Mouse (Mus musculus) kidney, adult 2 months (tissue): ENCODE data around the gene Uroc1.

Source experiments
- CTCF ChIP-seq: fragments of 200-500 bp; conservative IDR thresholded peaks from 2 replicates; pipeline ENCODE4 v1.5.1; 2011; ENCODE audit warnings: low read depth, mild to moderate bottlenecking, control low read depth, low read length, moderate library complexity, mixed read lengths; ENCODE audit not compliant: insufficient read depth, insufficient read length
- POLR2A ChIP-seq: fragments of 200-500 bp; IDR thresholded peaks from one replicate; pipeline ENCODE4 v1.6.1; 2011; ENCODE audit warnings: low read depth, low read length, control low read depth

DNA sequence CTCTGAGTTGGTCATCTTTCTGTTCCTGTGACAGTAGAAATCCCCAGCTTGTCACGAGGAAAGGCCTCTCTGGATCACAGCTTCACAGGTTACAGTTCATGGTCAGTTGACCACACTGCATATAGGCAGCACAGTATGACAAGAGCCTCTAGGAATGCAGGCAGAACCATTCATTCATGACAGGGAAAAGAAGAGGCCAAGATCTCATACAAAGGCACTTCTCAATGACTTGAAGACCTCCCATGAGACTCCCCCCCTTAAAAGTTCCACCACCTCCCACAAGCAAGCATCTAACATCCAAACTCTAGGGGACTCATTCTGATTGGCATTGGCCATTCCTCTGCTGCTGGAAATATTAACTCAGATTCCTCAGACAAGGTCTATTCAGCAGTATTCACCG lies 26.4 kb downstream of the Uroc1 start:
- TF ChIP-seq CTCF = no peak
- no peak for TF ChIP-seq POLR2A
